Mouse (Mus musculus): ENCODE results near the gene Rpl7l1.
A peak's percentile ranks its signal among the peaks of the same experiment; 100 is the strongest.

GRCm38 (mm10) chr17:46782341-46783221, at the start of gene Rpl7l1:
- TF ChIP-seq CTCF (conservative IDR thresholded peaks at IDR 0.05; ENCODE audit: low read length): peak; percentile 75
- no peak for TF ChIP-seq POU5F1 (IDR thresholded peaks at IDR 0.05; ENCODE audit: borderline replicate concordance, low read length)

Data from E14TG2a.4 (cell line).